Mouse (Mus musculus) embryonic facial prominence, embryonic 10.5 days (tissue): ENCODE data around the gene Hist2h2ab. TPM values are rescaled to one million over a fixed set of nuclear protein-coding genes. Genes with fewer than 3 reads are reported as not detected.
"Not testable (repeated sequence)": the region's sequence is repeated elsewhere in the genome, so short reads cannot be mapped to it uniquely, and the experiment has no call there.

ENCODE experiments used
- DNase-seq: peaks from one replicate; pipeline ENCODE4 v3.0.0-alpha.2; 2017; ENCODE audit warnings: low spot score
- H3K27ac ChIP-seq: fragments of 300-500 bp; sonication (generic); replicated peaks from 2 replicates; pipeline ENCODE4 v1.5.1; 2016; ENCODE audit warnings: mild to moderate bottlenecking
- H3K27me3 ChIP-seq: fragments of 300-500 bp; sonication (generic); replicated peaks from 2 replicates; pipeline ENCODE4 v1.6.1; 2016; ENCODE audit warnings: low read depth, mild to moderate bottlenecking; ENCODE audit not compliant: poor library complexity, severe bottlenecking
- H3K36me3 ChIP-seq: fragments of 300-500 bp; sonication (generic); replicated peaks from 2 replicates; pipeline ENCODE4 v1.6.1; 2016; ENCODE audit warnings: mild to moderate bottlenecking, moderate library complexity
- H3K4me1 ChIP-seq: fragments of 300-500 bp; sonication (generic); 2 replicates; pipeline ENCODE4 v1.6.1; 2016
- H3K4me3 ChIP-seq: fragments of 300-500 bp; sonication (generic); 2 replicates; pipeline ENCODE4 v1.5.1; 2016; ENCODE audit warnings: mild to moderate bottlenecking, moderate library complexity
- H3K9me3 ChIP-seq: fragments of 300-500 bp; sonication (generic); 2 replicates; pipeline ENCODE4 v1.6.1; 2016; ENCODE audit warnings: mild to moderate bottlenecking
- WGBS: fragments of 180-500 bp; shearing (Covaris S2); methylation state at CpG from one replicate; pipeline ENCODE4 v1.1.7; 2016; 5-methylcytosine and 5-hydroxymethylcytosine counted together
- polyA plus RNA-seq: library from polyadenylated mRNA; unstranded; fragments of >200 nt; fragmentation: Nextera tagmentation; extraction: Ambion mirVana; gene quantifications from 2 replicates; pipeline ENCODE4 v1.2.1, GENCODE M21; 2016

The Hist2h2ab gene
- 0.92 and 1.4 TPM in 2 replicates for polyA plus RNA-seq

GRCm38 (mm10) chr3:96219661-96220130 is at the start of gene Hist2h2ab, which contains the start of gene Bola1:
Hist2h2ab (plus strand) TSS chr3:96219865.
Bola1 (minus strand) TSS chr3:96219709.
- Histone ChIP-seq H3K9me3 (no peaks in the 10 kb centered on the region), H3K27me3 (peaks cover 6% of the 10 kb centered on the region), H3K27ac (peak within 1 kb of the TSS; percentile 97), H3K4me1 (peaks cover 43% of the 10 kb centered on the region), H3K4me3 (peak within 1 kb of the TSS; percentile 70), H3K36me3 (no peaks in the 10 kb centered on the region)
- DNase-seq, result peak; percentile 80
- under 1% methylated on average over 37 of the region's 37 CpGs for WGBS

GRCm38 (mm10) chr3:96170276-96170675 is 49.4 kb upstream of the Hist2h2ab start:
- WGBS, result 90% methylated on average over 4 of the region's 4 CpGs
- Histone ChIP-seq H3K9me3 (no peaks in the 10 kb centered on the region), H3K4me3 (peak overlapping the region; percentile 92; the same call in 1 of the 2 replicates), H3K4me1 (peaks cover 46% of the 10 kb centered on the region), H3K27me3 (no peaks in the 10 kb centered on the region), H3K36me3 (peaks cover 42% of the 10 kb centered on the region), H3K27ac (peak overlapping the region; percentile 49)
- DNase-seq, result no peak

GRCm38 (mm10) chr3:96170976-96171545 is 48.6 kb upstream of the Hist2h2ab start:
- H3K27ac ChIP-seq, result peak overlapping the region; percentile 96

DNA sequence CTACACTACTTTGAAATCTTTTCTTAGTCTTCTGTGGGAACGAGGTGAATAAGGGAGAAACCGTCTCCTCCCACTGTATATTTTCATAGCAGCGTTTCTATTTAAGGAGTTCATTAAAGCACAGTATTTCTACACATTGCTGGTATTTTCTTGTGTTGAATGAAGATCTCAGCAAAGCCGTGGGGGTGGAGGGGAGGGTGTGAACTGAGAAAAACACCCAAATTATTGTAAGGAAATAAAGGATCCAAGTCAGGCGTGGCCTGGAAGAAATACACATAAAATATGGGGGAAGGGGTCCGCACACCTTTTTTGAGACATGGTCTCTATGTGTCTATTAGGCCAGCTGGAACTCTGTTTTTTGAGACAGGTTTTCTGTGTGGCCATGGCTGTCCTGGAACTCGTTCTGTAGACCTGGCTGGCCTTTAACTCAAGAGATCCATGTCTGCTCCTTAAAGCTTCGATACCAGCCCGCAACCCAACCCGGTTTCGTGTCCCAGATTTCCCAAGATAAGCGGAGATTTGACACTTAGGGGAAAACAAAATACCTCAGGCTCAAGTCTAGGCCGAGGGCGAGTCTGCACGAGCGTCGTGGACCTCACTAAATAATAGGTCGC is 48.0 kb upstream of the Hist2h2ab start:
- Histone ChIP-seq H3K4me1 (peaks cover 46% of the 10 kb centered on the region), H3K36me3 (peaks cover 56% of the 10 kb centered on the region), H3K9me3 (no peaks in the 10 kb centered on the region), H3K27ac (peak overlapping the region; percentile 96), H3K4me3 (peak overlapping the region; percentile 92), H3K27me3 (no peaks in the 10 kb centered on the region)
- DNase-seq, result no peak
- WGBS, result 24% methylated on average over 18 of the region's 18 CpGs

More at GRCm38 (mm10) chr3:96170976-96171545, 48.6 kb upstream of the Hist2h2ab start:
- Histone ChIP-seq H3K4me1 (peaks cover 46% of the 10 kb centered on the region), H3K4me3 (peak overlapping the region; percentile 92), H3K27me3 (no peaks in the 10 kb centered on the region), H3K9me3 (no peaks in the 10 kb centered on the region), H3K36me3 (peaks cover 49% of the 10 kb centered on the region)
- WGBS, result 76% methylated on average over 10 of the region's 10 CpGs
- DNase-seq, result no peak

GRCm38 (mm10) chr3:96172197-96173178 is 47.2 kb upstream of the Hist2h2ab start, which contains the start of gene Sf3b4:
Sf3b4 (plus strand) TSS chr3:96172332.
- peaks cover 63% of the 10 kb centered on the region for H3K36me3 ChIP-seq
- H3K4me1 ChIP-seq, result peaks cover 46% of the 10 kb centered on the region
- H3K27me3 ChIP-seq, result no peaks in the 10 kb centered on the region
- peak within 1 kb of the TSS; percentile 92 for H3K4me3 ChIP-seq
- H3K9me3 ChIP-seq, result no peaks in the 10 kb centered on the region
- under 1% methylated on average over 58 of the region's 58 CpGs for WGBS
- peak; percentile 97 for DNase-seq
- H3K27ac ChIP-seq, result peak within 1 kb of the TSS; percentile 96

GRCm38 (mm10) chr3:96173185-96173584 is 46.5 kb upstream of the Hist2h2ab start:
- Histone ChIP-seq H3K27me3 (no peaks in the 10 kb centered on the region), H3K4me3 (peak overlapping the region; percentile 92), H3K36me3 (peaks cover 70% of the 10 kb centered on the region), H3K27ac (peak overlapping the region; percentile 96), H3K4me1 (peaks cover 46% of the 10 kb centered on the region), H3K9me3 (no peaks in the 10 kb centered on the region)
- WGBS, result 38% methylated on average over 7 of the region's 7 CpGs
- DNase-seq, result no peak

- H3K27me3 ChIP-seq, H3K9me3 ChIP-seq, DNase-seq, H3K27ac ChIP-seq: not testable (repeated sequence)
- H3K36me3 ChIP-seq, result peaks cover 71% of the 10 kb centered on the region
- H3K4me3 ChIP-seq, result peak overlapping the region; percentile 92
- peaks cover 39% of the 10 kb centered on the region for H3K4me1 ChIP-seq
- WGBS, result 92% methylated on average over 4 of the region's 4 CpGs
Measured at GRCm38 (mm10) chr3:96174042-96174441, 45.6 kb upstream of the Hist2h2ab start.

DNA sequence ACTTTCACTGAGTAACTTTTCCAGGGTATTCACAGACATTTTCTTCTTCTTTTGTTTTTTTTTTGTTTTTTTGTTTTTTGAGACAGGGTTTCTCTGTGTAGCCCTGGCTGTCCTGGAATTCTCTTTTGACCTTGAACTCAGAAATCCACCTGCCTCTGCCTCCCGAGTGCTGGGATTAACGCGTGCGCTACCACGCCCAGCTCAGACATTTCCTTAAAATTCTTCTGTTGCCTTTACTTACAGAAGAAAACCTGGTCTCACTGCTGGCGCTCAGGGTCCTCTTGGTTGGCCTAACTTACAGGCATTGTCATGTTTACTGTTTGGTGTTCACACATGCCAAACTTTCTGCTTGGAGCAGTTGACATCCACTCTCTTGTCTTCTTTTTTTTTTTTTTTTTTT is 44.4 kb upstream of the Hist2h2ab start:
- H3K4me1 ChIP-seq, result peaks cover 36% of the 10 kb centered on the region
- 93% methylated on average over 6 of the region's 6 CpGs for WGBS
- H3K27ac ChIP-seq, result no peak overlapping the region
- H3K4me3 ChIP-seq, result no peak overlapping the region
- DNase-seq, result no peak
- H3K9me3 ChIP-seq, result no peaks in the 10 kb centered on the region
- no peaks in the 10 kb centered on the region for H3K27me3 ChIP-seq
- H3K36me3 ChIP-seq, result peaks cover 61% of the 10 kb centered on the region

- Histone ChIP-seq H3K4me1 (peaks cover 46% of the 10 kb centered on the region), H3K4me3 (no peak overlapping the region), H3K27ac (no peak overlapping the region), H3K27me3 (no peaks in the 10 kb centered on the region), H3K9me3 (no peaks in the 10 kb centered on the region), H3K36me3 (peaks cover 57% of the 10 kb centered on the region)
- 92% methylated on average over 4 of the region's 4 CpGs for WGBS
- DNase-seq, result no peak
Measured at GRCm38 (mm10) chr3:96178427-96178826, 41.2 kb upstream of the Hist2h2ab start.

- no peak overlapping the region for H3K4me3 ChIP-seq
- WGBS, result 84% methylated on average over 2 of the region's 2 CpGs
- no peaks in the 10 kb centered on the region for H3K9me3 ChIP-seq
- peaks cover 44% of the 10 kb centered on the region for H3K4me1 ChIP-seq
- H3K36me3 ChIP-seq, result peaks cover 53% of the 10 kb centered on the region
- no peak overlapping the region for H3K27ac ChIP-seq
- no peaks in the 10 kb centered on the region for H3K27me3 ChIP-seq
- DNase-seq, result no peak
Measured at GRCm38 (mm10) chr3:96178902-96179301, 40.8 kb upstream of the Hist2h2ab start.

DNA sequence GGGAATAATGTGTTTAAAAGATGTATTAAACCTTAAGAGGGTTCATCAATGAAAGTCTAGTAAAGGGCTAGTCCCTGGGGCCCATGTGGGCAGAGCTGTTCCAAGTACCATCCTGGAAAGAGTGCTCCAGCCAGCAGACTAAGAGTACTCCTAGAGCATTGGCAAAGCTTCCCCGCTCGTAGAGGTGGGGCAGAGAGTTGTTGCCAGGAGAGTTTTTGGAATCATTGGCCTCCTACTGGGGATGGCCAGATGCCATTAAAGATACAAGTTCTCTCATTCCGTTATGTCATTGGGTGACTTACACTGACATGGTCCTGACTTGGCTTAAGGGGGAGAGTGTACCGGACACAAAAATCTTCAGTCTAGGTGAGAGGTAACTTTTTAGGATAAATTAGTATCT is 40.1 kb upstream of the Hist2h2ab start:
- no peaks in the 10 kb centered on the region for H3K27me3 ChIP-seq
- H3K4me1 ChIP-seq, result peaks cover 40% of the 10 kb centered on the region
- 75% methylated on average over 4 of the region's 4 CpGs for WGBS
- H3K36me3 ChIP-seq, result peaks cover 47% of the 10 kb centered on the region
- H3K4me3 ChIP-seq, result no peak overlapping the region
- H3K27ac ChIP-seq, result no peak overlapping the region
- no peaks in the 10 kb centered on the region for H3K9me3 ChIP-seq
- no peak for DNase-seq
